Mouse (Mus musculus) left cerebral cortex, postnatal 14 days (tissue): ENCODE data around the gene AI481877. TPM values are rescaled to one million over a fixed set of nuclear protein-coding genes. Genes with fewer than 3 reads are reported as not detected.
A peak's percentile ranks its signal among the peaks of the same experiment; 100 is the strongest.

Experiments
- DNase-seq, 2 experiments: peaks; one replicate each; pipeline ENCODE4 v3.0.0; 2021 to 2022; ENCODE audit warnings: low spot score in 2 of 2, mixed read lengths in 1 of 2
- intact Hi-C: fragments of 180-260 bp; cut with DNase I; formaldehyde crosslinking; loops from one replicate; pipeline ENCODE4 v1.15.1; 2025
- total RNA-seq, 2 experiments: library from RNA; stranded (reverse); gene quantifications; 2 replicates each; pipeline ENCODE4 v1.2.3; 2021

Gene AI481877
- total RNA-seq, 2 experiments from 2014 or later: not detected

DNA sequence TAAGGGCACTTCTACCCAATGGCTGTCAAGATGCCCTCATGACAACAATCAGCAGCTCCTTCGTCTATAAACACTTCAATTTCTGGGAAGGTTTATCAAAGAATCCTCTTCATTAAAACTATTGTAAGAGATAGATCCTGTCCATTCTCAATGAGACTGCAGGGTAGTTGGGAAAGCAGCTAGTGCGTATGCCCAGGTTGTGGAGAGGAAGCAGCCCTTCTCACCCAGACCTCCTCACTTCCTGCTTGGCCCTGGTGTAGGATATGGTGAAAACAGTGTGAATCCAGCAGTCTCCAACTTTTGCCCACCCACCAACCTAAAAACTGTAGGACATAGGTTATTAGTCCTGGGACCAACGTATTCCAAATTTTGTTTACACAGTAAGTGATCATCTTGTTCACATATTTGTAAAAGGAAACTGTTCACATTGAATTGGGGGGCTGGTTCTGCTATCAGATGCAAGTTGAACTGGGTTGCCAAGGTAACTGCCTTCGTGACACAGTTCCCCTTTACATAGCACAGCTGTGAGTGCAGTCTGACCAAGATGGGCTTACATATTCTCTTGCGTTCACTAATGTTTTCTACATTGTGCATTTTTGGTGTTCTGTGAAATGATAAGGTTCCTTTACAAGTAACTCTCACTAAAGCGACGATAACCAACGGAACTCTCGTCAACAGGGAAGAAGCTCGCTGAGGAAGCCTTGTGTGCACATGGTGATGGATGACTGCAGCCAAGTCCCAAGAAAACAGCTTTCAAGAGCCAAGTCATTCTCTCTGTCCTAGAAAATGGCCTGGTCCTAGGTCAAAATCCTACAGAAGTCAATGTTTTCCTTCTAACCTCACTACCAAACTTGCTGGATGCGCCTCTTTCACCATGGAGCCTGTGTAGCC lies 98.1 kb downstream of the AI481877 start:
- no peak for DNase-seq
- intact Hi-C loops: no loop called here

DNA sequence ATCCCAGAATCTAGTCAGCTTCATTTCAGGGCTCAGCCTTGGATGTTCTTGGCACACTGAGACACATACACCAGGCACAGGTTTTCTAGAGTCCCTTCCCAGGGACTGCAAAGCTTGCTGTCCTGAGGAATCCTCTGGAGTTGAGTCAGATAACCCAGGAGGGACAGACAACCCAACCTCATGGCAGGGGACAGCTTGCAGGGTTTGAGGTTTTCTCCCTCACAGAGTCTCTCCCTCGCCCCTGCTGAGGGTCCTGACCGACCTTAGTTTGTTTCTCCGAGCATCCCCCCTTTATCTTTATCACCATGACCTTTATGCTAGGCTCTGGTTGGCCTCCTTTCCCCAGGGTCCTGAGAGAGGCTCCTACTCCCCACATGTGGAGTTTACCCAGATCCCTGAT lies 101.3 kb downstream of the AI481877 start:
- intact Hi-C loops: loop anchor here (5.0 kb wide), 1 partner anchor 35 kb away; the partner anchor contains the start of gene Gm20503
- DNase-seq: no peak

DNA sequence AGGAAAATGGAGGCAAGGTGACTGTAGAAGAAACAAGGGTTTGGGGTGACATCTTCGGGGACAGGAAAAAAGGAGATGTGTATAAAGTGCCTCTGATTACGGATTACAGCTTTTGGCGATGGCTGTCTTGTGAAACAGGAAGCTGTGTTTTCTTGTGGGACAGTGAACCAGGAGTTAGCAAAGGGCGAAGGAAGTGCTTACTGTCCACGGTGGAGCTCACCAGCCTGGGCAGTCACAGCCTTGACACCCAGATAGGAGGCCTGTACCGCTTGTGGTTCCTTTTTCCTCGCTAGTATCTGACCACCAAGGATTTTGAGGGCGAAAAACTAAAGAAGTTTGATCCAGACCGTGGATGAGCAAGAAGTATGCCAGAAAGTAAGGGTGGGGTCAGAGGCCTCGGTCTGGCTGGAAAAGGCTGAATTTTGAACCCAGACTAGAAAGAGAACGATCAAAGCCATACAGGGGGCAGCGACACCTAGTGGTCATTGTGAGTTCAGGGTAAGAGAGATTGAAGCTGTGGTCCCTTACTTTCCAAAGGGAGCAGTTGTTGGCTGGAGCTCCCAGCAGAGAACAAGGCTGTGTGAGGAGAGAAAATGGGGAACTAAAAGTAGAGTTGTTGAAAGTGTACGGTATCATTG lies 102.2 kb downstream of the AI481877 start:
- intact Hi-C loops: loop anchor here (5.0 kb wide), 1 partner anchor 34 kb away; the partner anchor contains the start of gene Gm20503
- DNase-seq: peak; percentile 64 to 76

DNA sequence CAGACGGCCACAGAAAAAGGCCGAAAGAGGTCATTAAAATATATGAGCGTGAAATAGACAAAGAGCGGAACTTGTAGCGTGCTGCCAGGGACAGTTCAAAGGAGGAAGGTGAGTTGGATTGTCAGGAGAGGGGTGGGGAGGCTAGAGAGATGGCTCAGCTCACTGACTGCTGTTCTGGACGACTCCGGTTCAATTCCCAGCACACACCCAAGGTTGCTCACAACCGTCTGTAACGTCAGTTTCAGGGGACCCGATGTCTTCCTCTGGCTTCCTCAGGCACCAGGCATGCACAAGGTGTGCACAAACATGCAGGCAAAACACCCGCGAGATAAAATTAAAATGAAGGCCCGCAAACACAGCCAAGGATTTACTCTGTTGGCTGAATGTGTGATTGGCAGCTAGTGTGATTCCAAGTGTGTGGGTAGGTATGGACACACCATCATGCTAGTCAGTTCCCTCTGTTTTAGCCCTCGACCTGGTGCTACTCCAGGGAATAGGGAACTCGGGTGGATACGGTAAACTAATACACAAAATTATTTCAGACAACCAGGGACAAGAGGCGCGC lies 102.9 kb downstream of the AI481877 start:
- DNase-seq: peak in 1 of 2 experiments; percentile 13
- intact Hi-C loops: loop anchor here (5.0 kb wide), 1 partner anchor 34 kb away; the partner anchor contains the start of gene Gm20503

DNA sequence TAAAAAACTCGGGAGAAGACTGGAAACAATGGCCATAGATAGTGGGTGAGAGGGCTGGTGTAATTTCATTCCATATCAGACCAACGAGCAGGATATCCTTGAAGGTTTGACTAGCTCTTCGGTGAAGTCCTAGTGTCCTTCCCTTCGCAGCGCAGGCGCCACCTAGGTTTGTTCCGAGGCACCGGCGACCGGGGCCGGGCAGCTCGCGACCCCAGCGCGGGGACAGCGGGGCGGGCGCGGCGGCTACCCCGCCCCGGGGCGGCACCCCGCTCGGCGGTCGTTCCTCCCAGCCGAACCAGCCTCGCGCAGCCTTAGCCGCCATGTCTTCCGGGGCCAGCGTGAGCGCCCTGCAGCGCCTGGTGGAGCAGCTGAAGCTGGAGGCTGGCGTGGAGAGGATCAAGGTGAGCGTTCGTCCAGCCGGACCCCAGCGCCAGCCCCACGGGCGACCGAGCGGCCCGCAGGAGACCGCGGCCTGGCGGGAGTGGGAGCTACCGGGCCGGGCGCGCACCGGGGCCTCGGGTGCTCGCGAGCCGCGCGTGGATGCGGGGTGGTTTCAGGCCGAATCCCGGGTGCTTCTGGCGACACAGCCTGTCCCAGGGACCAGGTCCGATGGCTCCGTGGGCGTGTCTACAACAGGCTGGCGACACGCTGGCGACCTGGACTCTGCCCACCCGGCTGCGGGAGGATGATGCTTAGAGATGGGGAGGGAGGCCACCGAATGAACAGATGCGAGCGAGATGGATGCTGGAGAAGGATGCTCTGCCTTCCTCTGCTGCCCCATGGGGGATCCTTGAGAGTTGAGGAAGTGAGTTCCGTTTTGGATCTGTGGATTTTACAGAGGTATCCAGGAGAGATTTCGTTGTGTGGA lies 103.6 kb downstream of the AI481877 start, which contains the start of gene Gng10:
TSS of gene Gng10 (plus strand) at position 171 of the 868 bp plus-strand sequence.
- DNase-seq: peak; percentile 66 to 69
- intact Hi-C loops: loop anchor here (5.0 kb wide), 1 partner anchor 33 kb away; the partner anchor contains the start of gene Gm20503

DNA sequence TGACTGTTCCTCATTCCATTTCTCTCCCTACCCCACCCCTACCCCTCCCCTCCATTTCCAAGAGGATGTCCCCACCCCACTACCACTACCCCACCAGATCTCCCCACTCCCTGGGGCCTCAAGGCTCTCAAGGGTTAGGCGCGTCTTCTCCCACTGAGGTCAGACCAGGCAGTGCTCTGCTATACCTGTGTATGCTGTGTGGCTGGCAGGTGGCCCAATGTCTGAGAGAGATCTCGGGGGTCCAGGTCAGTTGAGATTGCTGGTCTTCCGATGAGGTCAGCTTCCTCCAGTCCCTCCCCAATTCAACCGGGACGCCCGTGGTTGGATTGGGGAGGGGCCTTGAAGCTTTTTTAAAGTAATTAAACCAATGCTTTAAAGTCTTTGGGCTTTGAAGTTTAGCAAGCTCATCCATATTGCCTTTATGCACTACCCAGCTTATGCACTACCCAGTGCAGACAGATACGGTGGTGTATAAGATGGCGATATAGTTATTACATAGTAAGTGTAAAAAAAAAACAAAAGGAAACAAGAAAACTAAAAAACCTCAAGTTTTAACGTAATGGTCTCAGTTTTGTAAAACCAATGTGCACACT lies 104.4 kb downstream of the AI481877 start:
- intact Hi-C loops: no loop called here
- DNase-seq: peak in 1 of 2 experiments; percentile 12

DNA sequence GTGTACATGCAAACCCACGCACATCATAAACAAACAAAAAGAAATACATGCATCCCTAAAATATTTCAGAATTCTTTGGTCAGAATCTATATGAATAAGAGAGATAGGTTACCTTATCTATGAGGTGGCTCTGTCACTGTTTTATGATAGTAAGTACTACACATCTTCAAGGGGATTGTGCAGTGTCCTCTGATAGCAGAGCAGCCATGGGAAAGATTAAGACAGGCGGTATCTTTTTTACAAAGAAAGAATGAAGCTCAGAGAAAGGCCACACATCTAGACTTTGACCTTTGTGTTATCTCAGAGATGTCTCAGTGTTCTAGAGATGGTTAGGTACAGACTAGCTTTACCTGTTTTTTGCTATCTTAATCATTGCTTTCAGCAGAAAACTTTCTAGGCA lies 121.9 kb downstream of the AI481877 start:
- no peak for DNase-seq
- intact Hi-C loops: no loop called here

DNA sequence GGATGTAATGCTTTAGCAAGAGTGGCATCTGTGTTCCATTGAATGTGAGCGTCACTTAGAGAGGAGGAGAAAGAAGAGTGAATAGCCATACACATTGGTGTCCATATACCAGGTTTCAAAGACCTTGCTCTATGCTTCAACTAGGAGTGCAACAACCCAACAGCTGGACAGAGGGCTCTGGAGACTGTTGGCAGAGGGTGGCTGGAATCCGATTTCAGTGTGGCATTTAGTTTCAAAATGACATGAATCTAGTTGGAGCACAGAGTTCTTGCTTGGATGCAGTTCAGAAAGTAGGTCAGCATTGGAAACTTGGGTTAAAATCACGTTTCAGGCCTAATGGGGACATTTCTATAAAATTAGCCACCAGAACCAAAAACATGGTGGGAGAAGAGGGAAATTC lies 123.6 kb downstream of the AI481877 start:
- intact Hi-C loops: no loop called here
- DNase-seq: no peak

DNA sequence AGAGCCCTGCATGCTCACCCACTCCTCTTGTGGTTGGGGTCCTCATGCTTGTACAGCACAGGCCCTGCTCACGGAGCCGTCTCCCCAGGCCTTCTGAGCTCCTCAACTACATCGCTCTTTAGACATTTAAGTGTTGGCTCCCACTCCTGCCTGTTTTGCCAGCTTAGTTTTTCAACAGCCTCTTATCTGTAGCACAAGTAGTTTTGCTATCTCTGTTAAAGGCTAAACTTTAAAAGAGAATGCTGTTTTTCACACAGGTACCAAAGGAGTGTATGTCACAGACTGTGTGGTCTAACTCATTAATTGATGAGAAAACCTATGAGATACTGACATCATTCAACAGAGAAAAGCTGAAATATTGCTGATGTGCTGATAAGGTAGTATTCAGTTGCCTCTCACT lies 127.3 kb downstream of the AI481877 start:
- no peak for DNase-seq
- intact Hi-C loops: no loop called here

DNA sequence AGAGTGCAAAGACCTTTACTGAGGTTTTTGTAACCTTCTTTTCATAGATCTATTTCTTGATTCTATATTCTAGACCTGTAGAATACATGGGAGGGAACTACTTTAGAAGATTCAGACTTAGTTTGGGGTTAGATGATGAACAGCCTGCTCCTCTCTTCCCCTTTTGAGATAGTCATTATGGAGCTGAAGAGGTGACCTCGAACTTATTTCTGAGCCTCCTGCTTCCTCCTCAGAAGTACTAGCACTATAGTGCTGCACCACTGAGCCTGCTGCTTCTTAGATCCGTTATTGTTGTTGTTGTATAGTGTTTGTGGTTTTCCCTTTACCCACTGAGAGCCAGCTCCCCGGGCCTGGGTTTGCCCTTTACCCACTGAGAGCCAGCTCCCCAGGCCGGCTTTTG lies 129.1 kb downstream of the AI481877 start:
- intact Hi-C loops: no loop called here
- DNase-seq: no peak

DNA sequence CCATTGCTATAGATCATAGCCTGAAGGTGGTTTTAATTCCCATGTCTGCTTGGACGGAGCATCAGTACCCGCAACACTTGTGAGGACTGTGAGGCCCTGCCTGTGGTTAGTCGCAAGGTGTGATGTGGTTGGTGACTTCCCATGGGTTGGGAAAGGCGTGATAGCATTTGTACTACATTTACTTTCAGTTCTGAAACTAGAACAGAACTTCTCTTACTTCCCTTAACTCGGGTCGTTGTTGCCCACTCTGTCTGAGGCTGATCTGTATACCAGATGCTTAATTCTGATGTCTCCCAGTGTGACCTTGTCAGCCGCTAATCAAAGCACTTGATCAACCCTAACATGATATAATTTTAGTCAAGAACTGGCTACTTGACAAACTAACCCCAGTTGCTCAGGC lies 129.6 kb downstream of the AI481877 start:
- DNase-seq: no peak

DNA sequence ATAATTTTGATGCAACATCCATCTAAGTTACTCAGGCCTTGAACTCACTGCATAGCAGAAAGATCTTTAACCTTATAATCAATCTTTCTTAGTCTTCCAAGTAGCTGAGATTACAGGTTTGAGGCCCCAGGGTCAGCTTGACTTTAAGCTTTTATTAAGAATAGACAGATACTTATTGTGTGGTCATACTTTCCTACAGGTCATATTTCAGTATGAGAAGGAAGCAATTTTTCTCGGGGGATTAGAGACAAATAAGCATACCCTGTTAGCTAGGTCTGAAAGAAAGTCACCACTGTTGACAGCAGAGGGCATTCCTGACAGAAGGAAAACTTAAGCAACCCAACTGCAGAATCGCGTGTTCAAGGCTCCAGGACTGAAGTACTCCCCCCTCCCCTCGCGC lies 130.8 kb downstream of the AI481877 start:
- DNase-seq: no peak
- intact Hi-C loops: no loop called here

More for the DNA sequence above, 129.6 kb downstream of the AI481877 start:
- intact Hi-C loops: no loop called here

DNA sequence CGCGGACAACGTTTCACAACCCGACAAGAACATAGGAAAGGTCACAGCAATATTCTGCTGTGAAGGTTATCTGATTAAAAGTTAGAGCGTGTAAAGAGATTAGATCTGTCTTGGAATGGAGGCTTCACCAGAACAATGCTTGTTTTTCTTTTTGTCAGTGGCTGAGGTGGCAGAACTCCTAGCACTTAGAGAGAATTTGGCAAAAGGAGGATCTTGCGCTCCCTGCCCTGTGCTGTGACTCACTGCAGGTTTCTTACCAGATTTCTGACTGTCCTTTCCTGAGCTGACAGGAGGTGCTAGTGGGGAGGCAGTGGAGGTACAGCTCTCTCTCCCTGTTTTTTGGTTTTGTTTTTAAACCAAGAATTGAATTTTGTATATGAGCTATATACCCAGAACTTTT lies 131.8 kb downstream of the AI481877 start:
- intact Hi-C loops: no loop called here

DNA sequence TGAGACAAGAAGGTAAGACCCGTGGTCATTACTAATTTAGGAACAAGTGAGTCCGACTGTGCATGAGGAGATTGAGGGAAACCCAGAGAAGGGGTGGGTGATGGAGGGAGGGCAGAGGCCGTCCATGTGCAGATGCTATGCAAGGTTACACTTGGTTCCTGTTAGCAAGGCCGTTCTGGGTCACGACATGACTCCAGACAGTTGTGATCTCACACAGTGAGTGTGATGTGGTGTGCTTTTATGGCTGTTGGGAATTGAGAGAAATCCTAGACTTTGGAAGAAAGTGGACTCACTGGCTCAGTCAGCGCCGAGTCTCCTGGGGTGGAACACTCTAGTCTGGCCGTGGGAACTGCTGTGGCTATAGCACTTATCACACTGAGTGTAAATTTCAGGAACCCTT lies 132.6 kb downstream of the AI481877 start:
- no peak for DNase-seq
- intact Hi-C loops: no loop called here

More for the DNA sequence above, 131.8 kb downstream of the AI481877 start:
- DNase-seq: no peak

DNA sequence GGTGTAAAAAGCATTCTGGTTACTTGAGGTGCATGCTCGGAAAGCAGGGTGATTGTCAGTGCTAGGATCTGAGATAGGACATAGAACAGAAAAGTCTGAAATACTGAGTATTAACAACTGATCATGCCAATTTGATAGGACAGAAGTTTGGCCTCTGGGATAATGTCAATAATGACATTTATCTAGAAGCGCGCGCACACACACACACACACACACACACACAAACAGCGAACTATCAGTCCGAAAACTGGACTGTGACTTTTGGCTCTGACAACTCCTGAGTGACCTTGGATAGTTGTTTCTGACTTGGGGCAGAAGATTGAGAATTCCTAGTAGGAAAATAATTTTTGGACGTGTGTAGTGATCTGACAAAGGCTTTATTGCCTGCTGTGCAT lies 135.0 kb downstream of the AI481877 start:
- no peak for DNase-seq
- intact Hi-C loops: loop anchor here (5.0 kb wide), 1 partner anchor 33 kb away; the partner anchor contains the start of gene Gng10

DNA sequence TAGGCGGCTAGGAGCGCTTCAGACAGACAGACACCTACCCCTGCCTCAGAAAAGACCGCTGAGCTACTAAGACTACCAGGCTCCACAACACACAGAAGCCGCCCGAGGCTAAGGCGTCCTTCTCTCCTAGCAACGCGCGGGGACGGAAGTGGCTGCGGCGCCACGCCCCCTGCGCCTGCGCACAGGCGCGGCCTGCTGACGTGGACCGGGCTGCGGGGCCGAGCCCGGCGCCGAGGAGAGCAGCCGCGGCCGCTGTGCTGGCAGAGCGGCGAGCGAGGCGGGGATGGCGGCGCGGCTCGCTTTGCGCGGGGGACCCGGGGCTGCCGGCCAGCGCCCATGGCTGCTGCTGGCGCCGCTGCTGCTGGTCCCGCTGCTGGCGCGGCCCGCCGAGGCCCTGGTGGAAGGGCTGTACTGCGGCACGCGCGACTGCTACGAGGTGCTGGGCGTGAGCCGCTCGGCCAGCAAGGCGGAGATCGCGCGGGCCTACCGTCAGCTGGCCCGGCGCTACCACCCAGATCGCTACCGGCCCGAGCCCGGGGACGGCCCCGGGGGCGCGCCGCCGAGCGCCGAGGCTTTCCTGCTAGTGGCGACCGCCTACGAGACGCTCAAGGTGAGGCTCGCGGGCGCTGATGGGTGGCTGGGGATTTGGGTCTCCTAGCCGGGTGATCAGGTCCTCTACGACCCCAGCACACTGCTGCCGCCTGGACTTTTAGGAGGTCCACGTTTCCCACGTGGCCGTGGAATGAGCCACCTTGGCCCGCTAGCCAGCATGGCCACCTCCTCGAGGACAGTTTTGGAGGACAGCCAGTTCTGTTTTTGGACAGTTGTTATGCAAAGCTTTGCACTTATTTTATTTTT lies 135.6 kb downstream of the AI481877 start, which contains the start of gene Gm20503:
TSS of gene Gm20503 (plus strand) at position 263 of the 858 bp plus-strand sequence.
- peak; percentile 89 to 92 for DNase-seq
- intact Hi-C loops: loop anchor here (5.0 kb wide), 1 partner anchor 34 kb away; the partner anchor contains the start of gene Gng10

DNA sequence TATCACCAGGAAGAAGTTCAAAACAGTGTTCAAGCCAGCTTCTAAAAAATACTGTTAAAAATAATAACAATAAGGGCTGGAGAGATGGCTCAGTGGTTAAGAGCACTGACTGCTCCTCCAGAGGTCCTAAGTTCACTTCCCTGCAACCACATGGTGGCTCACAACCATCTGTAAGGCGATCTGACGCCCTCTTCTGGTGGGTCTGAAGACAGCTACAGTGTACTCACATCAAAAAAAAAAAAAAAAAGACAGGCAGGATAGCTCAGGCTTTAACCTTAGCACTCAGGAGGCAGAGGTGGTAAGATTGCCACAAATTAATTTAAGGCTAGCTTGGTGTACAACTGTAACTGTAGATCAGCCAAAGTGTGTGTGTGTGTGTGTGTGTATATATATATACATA lies 138.2 kb downstream of the AI481877 start:
- intact Hi-C loops: loop anchor here (2.0 to 5.0 kb wide), 2 partner anchors 16 to 37 kb away; partner anchors contain the start of gene Gng10
- DNase-seq: no peak
